ENCODE assay signal across 10 mouse cellular contexts in the genomic region with DNA sequence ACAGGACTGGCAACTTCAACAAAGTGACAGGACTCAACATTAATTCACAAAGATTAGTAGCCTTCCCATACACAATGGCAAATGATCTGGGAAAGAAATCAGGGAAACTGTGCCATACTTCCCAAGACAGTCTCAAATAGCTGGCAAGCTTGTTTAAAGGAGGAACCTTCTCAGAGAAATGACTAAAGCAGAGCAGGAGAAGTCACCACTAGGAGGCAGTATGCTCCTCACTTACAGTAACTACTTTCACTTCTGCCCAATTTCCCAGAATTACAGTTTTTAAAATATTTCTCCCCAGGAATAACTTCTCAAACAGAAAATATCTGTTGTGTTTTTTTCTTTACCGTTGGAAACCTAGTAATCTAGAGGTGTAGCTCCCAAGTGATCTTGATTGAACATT. TPM values are rescaled to one million over a fixed set of nuclear protein-coding genes. Genes with fewer than 3 reads are reported as not detected.
DNase-seq lines count a peak whose midpoint lies in the region; ATAC-seq lines count a peak whose summit lies in the region.
"Had no signal": no experiment of that assay in that cellular context is flagged by ENCODE, and none has a peak within 500 bp of the region (broad histone marks: within the 10 kb centered on the region; RNA-seq: fewer than 3 reads in every experiment).

No protein-coding gene starts in this region.

- intact Hi-C loops in left cerebral cortex, postnatal 14 days (cut with DNase I) = no loop called here

- no peak overlapping the region for H3K4me3 ChIP-seq in hindbrain, embryonic 11.5 days (ENCODE audit: low read depth, low read length)
- H3K4me3 ChIP-seq in hindbrain, embryonic 13.5 days = no peak overlapping the region
- H3K4me3 ChIP-seq in forebrain, embryonic 13.5 days = no peak overlapping the region
- H3K4me3 ChIP-seq: embryonic facial prominence, embryonic 12.5 days; limb, embryonic 13.5 days had no signal

- WGBS in hindbrain, embryonic 11.5 days = 52% methylated on average over 1 of the region's 1 CpGs
- WGBS in hindbrain, embryonic 13.5 days = 51% methylated on average over 1 of the region's 1 CpGs
- 62% methylated on average over 1 of the region's 1 CpGs for WGBS in forebrain, embryonic 13.5 days

- no peak overlapping the region for H3K9ac ChIP-seq in hindbrain, embryonic 11.5 days (ENCODE audit: low read depth, low read length)
- H3K9ac ChIP-seq in hindbrain, embryonic 13.5 days = no peak overlapping the region
- no peak overlapping the region for H3K9ac ChIP-seq in forebrain, embryonic 13.5 days
- H3K9ac ChIP-seq: embryonic facial prominence, embryonic 12.5 days; limb, embryonic 13.5 days had no signal

- ATAC-seq in hindbrain, embryonic 11.5 days (ENCODE audit: low FRiP score) = no peak
- no peak for ATAC-seq in hindbrain, embryonic 13.5 days (ENCODE audit: low FRiP score)
- ATAC-seq in forebrain, embryonic 13.5 days = no peak

- no peaks in the 10 kb centered on the region for H3K4me1 ChIP-seq in hindbrain, embryonic 11.5 days (replicated peaks; ENCODE audit: control insufficient read depth, insufficient read depth, low read length)
- H3K4me1 ChIP-seq in hindbrain, embryonic 13.5 days (replicated peaks) = no peaks in the 10 kb centered on the region
- H3K4me1 ChIP-seq in forebrain, embryonic 13.5 days = no peaks in the 10 kb centered on the region
- H3K4me1 ChIP-seq: embryonic facial prominence, embryonic 12.5 days; limb, embryonic 13.5 days had no signal

- H3K9me3 ChIP-seq in hindbrain, embryonic 11.5 days (ENCODE audit: control insufficient read depth, low read length) = no peaks in the 10 kb centered on the region
- no peaks in the 10 kb centered on the region for H3K9me3 ChIP-seq in hindbrain, embryonic 13.5 days
- 0 out of 2 replicates have a peak, but pooled peaks cover 8% of the 10 kb centered on the region for H3K9me3 ChIP-seq in forebrain, embryonic 13.5 days (replicated peaks)
- H3K9me3 ChIP-seq: embryonic facial prominence, embryonic 12.5 days had no signal

- no peaks in the 10 kb centered on the region for H3K27me3 ChIP-seq in hindbrain, embryonic 11.5 days (ENCODE audit: control insufficient read depth, insufficient read depth, low read length)
- no peaks in the 10 kb centered on the region for H3K27me3 ChIP-seq in hindbrain, embryonic 13.5 days
- no peaks in the 10 kb centered on the region for H3K27me3 ChIP-seq in forebrain, embryonic 13.5 days
- H3K27me3 ChIP-seq: embryonic facial prominence, embryonic 12.5 days; limb, embryonic 13.5 days had no signal

- DNase-seq in hindbrain, embryonic 11.5 days (ENCODE audit: low spot score) = peak; percentile 19
- peak; percentile 12 for DNase-seq in urinary bladder, postnatal 25 days (ENCODE audit: low spot score)
- DNase-seq in urinary bladder, postnatal 10 days (ENCODE audit: low spot score) = no peak
- DNase-seq in cerebellum, postnatal 10 days = peak; percentile 44 to 72
- DNase-seq in left cerebral cortex, postnatal 14 days (ENCODE audit: low spot score in 2 of 2) = peak; percentile 31 to 56
- peak; percentile 60 for DNase-seq in thymus, postnatal 25 days

- no peak overlapping the region for H3K4me2 ChIP-seq in hindbrain, embryonic 11.5 days (replicated peaks; ENCODE audit: low read depth, low read length)
- no peak overlapping the region for H3K4me2 ChIP-seq in hindbrain, embryonic 13.5 days
- no peak overlapping the region for H3K4me2 ChIP-seq in forebrain, embryonic 13.5 days
- H3K4me2 ChIP-seq: embryonic facial prominence, embryonic 12.5 days; limb, embryonic 13.5 days had no signal

- H3K27ac ChIP-seq in hindbrain, embryonic 11.5 days (ENCODE audit: low read depth, low read length) = no peak overlapping the region
- no peak overlapping the region for H3K27ac ChIP-seq in hindbrain, embryonic 13.5 days
- no peak overlapping the region for H3K27ac ChIP-seq in forebrain, embryonic 13.5 days
- H3K27ac ChIP-seq: embryonic facial prominence, embryonic 12.5 days; limb, embryonic 13.5 days had no signal

- H3K36me3 ChIP-seq in hindbrain, embryonic 11.5 days (ENCODE audit: control insufficient read depth, insufficient read depth, low read length) = no peaks in the 10 kb centered on the region
- no peaks in the 10 kb centered on the region for H3K36me3 ChIP-seq in hindbrain, embryonic 13.5 days
- no peaks in the 10 kb centered on the region for H3K36me3 ChIP-seq in forebrain, embryonic 13.5 days (ENCODE audit: poor library complexity, severe bottlenecking)
- H3K36me3 ChIP-seq: embryonic facial prominence, embryonic 12.5 days; limb, embryonic 13.5 days had no signal

RNA-seq across cellular contexts. Expression of gene Abcg3, which starts 4.2 kb away (rescaled TPM):
- polyA plus RNA-seq in hindbrain, embryonic 11.5 days (2014; fragmentation: Nextera tagmentation; extraction: Ambion mirVana) = 0.42 and 0.46 TPM in 2 replicates
- polyA plus RNA-seq in hindbrain, embryonic 13.5 days (2015; fragmentation: Nextera tagmentation; extraction: Ambion mirVana) = 0.40 and 0.56 TPM in 2 replicates
- total RNA-seq in left cerebral cortex, postnatal 14 days (2021) = under 1 TPM in 1 of 2 experiments, not detected in 1; 0.15 TPM
- polyA plus RNA-seq in forebrain, embryonic 13.5 days (2015; fragmentation: Nextera tagmentation; extraction: Ambion mirVana) = 0.29 and 0.30 TPM in 2 replicates
